Mouse (Mus musculus) CD4-positive naive resting alpha-beta T cell, adult 76 days (primary cell): ENCODE data around the gene Man2c1. TPM values are rescaled to one million over a fixed set of nuclear protein-coding genes. Genes with fewer than 3 reads are reported as not detected.

Experiments
- total RNA-seq: library from RNA; stranded (reverse); gene quantifications from one replicate; pipeline ENCODE4 v1.2.4, GENCODE M21; 2023

The Man2c1 gene
- 189 TPM for total RNA-seq

DNA sequence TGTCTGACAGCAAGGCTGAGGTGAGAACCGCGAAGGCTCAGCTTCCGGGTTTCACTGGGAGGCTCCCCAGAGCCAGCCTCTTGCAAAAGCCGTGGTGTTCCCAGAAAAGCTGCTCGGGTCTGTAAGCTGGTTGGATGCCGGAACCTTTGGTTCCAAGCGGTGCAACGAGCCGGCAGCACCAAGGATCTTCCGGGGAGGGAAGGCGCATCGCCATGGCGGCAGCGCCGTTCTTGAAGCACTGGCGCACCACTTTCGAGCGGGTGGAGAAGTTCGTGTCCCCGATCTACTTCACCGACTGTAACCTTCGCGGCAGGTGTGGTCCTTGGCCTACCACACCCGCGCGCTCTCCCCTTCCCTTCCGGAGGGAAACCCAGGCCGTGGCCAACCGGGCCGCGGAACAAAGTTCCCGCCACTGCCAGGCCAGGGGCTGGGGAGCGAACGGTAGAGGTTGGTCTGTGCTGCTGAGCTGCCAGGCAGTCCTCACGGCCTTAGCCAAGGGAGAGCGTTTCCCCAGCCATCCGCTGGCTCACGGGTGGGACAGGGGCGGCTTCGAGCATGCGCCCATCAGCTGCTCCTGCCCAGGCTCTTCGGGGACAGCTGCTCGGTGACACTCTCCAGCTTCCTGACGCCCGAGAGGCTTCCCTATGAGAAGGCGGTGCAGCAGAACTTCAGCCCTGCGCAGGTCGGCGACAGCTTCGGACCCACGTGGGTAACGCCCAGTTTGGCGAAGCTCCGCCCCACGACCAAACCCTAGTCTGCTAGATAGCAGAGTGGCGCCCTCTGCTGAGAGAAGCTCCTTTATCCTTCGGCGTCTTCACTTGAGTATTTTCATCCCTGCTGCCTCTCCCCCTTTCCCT is at the start of gene Man2c1:
Gene Man2c1 (plus strand): TSS at position 114 of the 857 bp plus-strand sequence.

GRCm38 (mm10) chr9:57148144-57148878 is 17.8 kb downstream of the Man2c1 start, which contains the start of gene Neil1:
Gene Neil1, minus strand, starts transcription at chr9:57148305.

GRCm38 (mm10) chr9:57158013-57158470 is 27.6 kb downstream of the Man2c1 start, which contains the start of gene Commd4:
Gene Commd4, minus strand, starts transcription at chr9:57158331.

Other genes with a start within 250 kb of the Man2c1 start
- 13.7 TPM for gene Snx33, start 202.3 kb upstream of the Man2c1 start, total RNA-seq
- 87.0 TPM for gene Imp3, start 193.2 kb upstream of the Man2c1 start, total RNA-seq
- 5.9 TPM for gene Snupn, start 179.8 kb upstream of the Man2c1 start, total RNA-seq
- gene Ptpn9, start 135.8 kb upstream of the Man2c1 start, total RNA-seq, result 14.2 TPM
- 96.6 TPM for gene Sin3a, start 58.6 kb upstream of the Man2c1 start, total RNA-seq
- gene Neil1, start 17.6 kb downstream of the Man2c1 start, total RNA-seq, result 53.8 TPM
- gene Commd4, start 27.6 kb downstream of the Man2c1 start, total RNA-seq, result 87.9 TPM
- not detected for gene Trcg1, start 105.9 kb downstream of the Man2c1 start, total RNA-seq
- 123 TPM for gene 1700017B05Rik, start 131.9 kb downstream of the Man2c1 start, total RNA-seq